Mouse (Mus musculus): Measurements from ENCODE around the gene Lhx3. TPM values are rescaled to one million over a fixed set of nuclear protein-coding genes. Genes with fewer than 3 reads are reported as not detected.

Gene Lhx3
- total RNA-seq, 2 experiments from 2014 or later = not detected

GRCm38 (mm10) chr2:26202849-26203475 is 5.1 kb downstream of the Lhx3 start:
- DNase-seq (ENCODE audit: low spot score in 2 of 2) = no peak

GRCm38 (mm10) chr2:26201926-26202848 is 5.9 kb downstream of the Lhx3 start:
- DNase-seq (ENCODE audit: low spot score in 2 of 2) = no peak

DNA sequence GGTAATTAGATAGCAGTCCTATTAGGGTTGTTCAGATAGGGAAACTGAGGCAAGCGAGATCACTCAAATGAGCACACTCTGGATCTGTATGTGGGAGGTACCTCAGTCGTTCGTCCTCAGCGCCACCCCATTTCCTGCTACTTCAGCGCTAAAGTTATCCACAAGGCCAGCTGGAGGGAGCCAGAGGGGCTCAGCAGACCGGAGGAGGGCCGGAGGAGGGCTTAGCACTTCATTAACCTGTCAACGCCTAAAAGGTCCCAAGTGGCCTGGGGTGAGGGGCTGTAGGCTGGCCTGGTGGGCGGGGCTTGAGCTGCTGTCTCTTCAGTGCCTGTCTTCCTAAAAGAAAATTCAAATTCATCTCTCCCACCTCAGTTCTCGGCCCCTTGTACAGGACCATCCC is 9.6 kb downstream of the Lhx3 start:
- no peak for DNase-seq (ENCODE audit: low spot score in 2 of 2)

DNA sequence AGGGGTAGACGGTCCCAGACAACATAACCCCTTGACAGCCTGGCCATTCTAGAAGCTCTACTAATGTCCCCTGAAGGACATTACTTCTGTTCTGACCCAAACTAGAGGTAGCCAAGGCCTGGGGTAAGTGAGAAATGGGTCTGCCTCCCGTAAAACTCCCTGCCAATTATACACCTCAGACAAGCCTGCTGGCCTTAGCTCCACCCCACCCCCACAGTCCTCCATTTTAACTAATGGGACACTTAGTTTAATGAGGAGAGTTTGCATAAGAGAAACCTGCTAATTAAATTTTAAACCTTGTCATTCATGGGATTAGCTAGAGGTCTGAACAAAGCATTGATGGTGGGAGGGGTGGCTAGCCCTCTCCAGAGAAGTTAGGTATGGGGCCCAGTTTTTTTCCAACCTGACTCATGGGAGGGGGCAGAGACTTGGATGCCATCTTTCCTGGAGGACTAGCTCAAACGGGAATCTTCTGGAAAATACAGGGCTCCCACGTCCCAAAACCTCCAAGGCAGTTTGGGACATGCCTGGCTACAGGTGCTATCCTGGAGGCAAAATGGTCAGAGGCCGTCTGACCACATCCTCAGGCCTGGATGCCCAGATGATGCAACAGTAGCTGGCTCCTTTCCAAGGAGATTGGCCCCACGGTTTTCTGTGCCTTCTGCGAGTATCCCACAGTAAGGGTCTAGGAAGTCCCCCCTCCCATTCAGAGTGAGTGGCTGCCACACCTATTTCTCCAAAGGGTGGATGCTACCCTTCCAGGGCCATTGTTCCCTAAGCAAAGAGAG is 13.3 kb downstream of the Lhx3 start:
- no peak for DNase-seq (ENCODE audit: low spot score in 2 of 2)

- no peak for DNase-seq (ENCODE audit: low spot score in 2 of 2)
Measured at GRCm38 (mm10) chr2:26188517-26188916, 19.6 kb downstream of the Lhx3 start.

DNA sequence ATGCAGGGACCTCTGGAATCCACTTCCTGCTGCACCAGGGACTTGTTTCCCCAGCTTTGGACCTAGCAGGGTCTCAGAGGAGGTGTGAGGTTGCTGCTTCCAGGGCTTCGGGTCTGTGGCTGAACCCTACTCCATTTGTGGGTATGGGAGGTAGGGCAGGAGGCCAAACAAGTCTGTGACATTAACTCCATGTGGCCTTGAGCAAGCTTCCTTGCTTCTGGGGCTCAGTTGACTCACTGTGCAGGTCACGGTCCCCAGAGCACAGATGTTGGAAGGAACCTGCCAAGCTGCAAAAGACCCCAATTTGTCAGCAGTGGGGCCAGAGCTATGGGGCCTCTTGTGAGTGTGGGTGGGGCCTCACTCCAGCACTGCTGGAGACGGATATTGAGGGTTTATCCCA is 23.7 kb downstream of the Lhx3 start:
- DNase-seq (ENCODE audit: low spot score in 2 of 2) = no peak

GRCm38 (mm10) chr2:26182646-26183045 is 25.4 kb downstream of the Lhx3 start:
- DNase-seq (ENCODE audit: low spot score in 2 of 2) = no peak

DNA sequence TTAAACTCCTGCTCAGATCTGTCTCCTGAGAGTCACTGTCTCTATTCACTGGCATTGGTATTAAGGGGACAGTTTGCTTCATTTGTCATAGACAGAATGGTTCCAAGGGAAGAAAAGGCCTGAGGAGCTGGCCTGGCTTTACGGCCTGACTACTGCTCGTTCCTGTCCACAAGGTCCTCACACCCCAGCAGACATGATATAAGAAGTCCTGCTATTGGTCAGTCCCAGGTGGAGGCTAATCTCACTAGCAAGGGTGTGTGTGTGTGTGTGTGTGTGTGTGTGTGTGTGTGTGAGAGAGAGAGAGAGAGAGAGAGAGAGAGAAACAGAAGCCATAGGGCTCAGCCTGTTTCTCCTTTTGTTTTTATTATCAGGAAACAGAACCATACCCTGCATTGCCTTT is 30.9 kb downstream of the Lhx3 start:
- DNase-seq (ENCODE audit: low spot score in 2 of 2) = no peak

- no peak for DNase-seq (ENCODE audit: low spot score in 2 of 2)
Measured at GRCm38 (mm10) chr2:26176731-26177130, 31.4 kb downstream of the Lhx3 start.

GRCm38 (mm10) chr2:26175191-26175590 is 32.9 kb downstream of the Lhx3 start:
- DNase-seq (ENCODE audit: low spot score in 2 of 2) = no peak

- no peak for DNase-seq (ENCODE audit: low spot score in 2 of 2)
Measured at GRCm38 (mm10) chr2:26172166-26172565, 35.9 kb downstream of the Lhx3 start.

DNA sequence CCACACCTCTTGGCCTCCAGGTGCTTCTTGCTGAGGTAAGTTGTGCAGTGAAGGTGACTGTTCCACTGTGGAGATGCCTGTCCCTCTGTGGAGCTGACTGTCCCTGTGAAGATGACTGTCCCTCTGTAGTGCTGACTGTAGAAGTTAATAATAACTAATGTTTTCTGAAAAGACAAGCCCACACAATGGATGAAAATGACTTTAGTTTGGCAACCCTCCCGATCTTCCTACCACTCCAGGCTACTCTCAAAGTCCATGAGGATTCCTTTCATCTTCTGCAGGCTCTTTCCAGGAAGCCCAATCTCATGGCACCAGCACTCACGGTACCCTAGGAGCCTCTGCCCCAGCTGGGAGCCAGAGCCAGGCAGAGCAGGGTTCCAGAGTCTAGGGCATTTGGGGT is 37.7 kb downstream of the Lhx3 start:
- DNase-seq (ENCODE audit: low spot score in 2 of 2) = no peak

DNA sequence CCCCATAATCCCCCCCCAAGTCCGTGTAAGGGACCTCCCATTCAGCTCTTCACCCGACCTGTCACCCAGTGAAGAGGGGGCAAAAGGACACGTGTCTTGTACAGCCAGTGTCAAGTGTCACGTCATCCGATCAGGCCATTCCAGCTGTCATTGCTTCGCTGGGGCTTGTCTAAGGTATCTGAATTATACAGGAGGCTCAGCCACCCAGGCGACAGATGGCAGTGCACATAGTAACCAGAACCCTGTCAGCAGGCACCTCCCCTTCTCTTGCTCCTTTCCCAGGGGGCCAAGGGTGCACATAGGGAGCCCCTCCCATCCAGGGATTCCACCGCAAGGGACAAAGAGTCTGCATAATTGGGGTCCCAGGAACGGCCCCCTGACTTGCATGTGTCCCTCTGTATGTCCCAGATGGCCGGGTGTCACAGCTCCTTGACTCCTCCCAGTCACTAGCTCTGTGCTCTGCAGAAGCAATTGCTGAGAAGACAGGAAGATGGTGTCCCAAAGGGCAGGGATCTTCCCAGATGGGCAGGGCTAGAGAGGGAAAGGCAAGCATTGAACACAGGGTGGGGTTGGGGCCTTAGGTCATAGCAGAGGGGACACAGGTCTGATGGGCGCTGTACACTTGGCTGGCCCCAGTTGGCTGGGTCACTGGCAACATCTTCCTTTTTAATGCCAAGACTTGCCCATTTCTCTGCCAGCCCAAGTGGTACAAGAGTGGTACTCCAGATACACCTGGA is 39.1 kb downstream of the Lhx3 start:
- no peak for DNase-seq (ENCODE audit: low spot score in 2 of 2)

DNA sequence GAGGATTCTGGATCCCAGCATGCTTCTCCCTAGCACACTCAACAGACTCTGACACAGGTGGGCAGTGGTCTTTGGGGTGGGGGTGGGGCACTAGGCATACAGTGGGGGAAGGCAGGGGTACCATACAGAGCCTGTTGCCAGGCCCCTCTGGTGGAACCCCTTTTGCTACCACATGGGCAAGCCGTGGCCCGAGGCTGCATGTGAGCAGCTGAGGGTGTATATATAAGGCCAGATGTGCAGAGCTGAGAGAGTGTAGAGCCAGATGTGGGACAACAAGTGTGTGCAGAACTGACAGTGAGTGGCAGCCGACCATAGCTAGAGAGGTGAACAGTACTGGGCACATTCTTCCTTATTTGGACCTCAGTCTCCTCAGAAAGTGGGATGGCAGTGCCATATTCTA is 41.2 kb downstream of the Lhx3 start:
- DNase-seq (ENCODE audit: low spot score in 2 of 2) = no peak

- no peak for DNase-seq (ENCODE audit: low spot score in 2 of 2)
Measured at GRCm38 (mm10) chr2:26158064-26158463, 50.0 kb downstream of the Lhx3 start.

DNA sequence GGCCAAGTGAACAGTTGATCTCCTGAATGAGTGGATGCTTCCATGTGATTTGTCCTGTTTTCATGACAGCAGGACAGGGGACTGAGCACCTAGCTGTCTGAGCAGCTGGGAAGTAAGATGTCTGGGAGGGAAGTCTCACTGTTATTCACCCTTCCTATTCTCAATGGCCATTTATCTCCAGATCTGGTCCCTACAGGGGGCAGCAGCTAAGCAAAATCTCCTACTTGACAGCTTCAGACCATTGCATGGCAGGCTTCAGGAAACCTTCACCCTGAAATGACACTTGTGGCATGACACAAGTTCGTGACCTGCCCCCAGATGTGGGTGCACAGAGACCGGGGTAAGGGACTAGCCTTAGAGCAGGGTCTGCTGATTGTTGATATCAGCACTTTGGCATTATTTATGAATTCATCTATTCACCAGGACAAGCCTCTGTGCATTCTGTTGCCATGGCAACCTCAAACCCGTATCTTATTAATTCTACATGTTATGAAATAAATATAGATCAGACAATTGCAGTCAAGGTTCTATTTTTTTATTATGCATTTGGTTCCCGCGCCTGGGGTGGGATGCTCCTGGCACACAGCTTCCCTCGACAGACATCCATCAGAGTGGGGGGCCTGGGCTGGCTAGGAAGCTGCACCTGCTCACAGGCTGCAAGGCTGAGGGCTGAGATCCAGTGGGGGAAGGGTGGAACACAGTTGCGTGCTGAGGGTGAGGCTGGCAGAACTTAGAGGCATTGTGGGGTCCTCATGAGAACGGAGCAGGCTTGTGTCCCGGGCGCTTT is 51.7 kb downstream of the Lhx3 start:
- DNase-seq (ENCODE audit: low spot score in 2 of 2) = no peak

GRCm38 (mm10) chr2:26155737-26156136 is 52.4 kb downstream of the Lhx3 start:
- no peak for DNase-seq (ENCODE audit: low spot score in 2 of 2)

DNA sequence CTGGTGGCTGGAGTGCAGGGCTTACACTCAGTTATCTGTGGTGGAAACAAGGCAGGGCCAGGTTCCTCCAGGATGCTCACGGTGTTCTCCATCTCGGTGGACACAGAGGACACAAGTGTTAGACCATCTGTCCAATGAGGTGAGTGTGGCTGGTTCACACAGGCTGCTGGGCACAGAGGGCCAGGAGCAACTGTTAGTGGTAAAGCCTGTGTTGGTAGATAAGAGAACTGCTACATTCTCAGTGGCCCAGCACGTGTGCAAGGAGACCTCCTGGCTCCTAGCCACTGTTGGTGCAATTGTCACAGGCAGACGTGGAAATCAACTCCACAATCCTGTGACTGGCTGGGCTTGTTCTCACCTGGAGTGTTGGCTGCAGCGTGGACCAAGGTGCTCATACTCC is 53.5 kb downstream of the Lhx3 start:
- DNase-seq (ENCODE audit: low spot score in 2 of 2) = no peak

DNA sequence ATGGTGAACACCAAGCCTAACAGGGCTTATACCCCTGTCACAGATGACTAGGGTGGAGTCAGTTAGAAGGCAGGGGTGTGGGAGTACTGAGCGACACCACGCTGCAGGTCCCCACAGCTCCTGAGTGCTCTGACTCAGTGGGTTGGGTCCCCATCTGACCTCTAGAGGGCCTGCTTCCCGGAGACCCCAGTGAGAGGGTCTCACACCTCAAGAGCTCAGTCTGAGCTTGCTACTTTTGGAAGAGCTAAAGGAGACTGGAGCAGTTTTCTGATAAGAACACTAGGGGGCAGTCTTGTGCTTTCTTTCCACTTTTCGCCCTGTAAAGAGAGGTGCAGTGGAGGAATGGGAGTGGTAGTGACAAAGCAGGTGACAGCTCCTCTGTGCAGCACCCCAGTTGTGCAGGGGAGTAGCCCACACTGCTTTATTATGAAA is 54.2 kb downstream of the Lhx3 start:
- DNase-seq (ENCODE audit: low spot score in 2 of 2) = no peak

DNA sequence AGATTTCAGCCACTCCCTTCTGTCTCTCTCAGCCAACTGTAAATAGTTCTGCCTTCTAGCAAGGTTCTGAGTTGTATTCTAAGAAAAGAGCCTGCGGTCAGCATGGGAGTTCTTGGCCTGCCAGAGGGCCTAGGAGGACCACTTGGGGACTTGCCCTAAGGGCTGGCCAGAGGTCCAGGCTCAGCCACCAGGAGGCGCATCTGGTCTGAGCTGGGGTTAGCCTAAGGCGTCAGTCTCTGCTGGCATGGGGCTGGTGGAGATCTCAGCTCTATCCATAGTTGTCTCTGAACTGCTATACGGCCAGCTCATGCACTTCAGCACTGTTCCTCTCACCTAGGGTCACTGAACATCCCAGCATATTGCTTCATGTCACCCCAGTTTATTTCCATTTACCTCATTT is 54.8 kb downstream of the Lhx3 start:
- DNase-seq (ENCODE audit: low spot score in 2 of 2) = peak; percentile 44 to 50

Measured in gastrocnemius, postnatal 4 days (tissue).